Mouse (Mus musculus): ENCODE data around the gene Mme. TPM values are rescaled to one million over a fixed set of nuclear protein-coding genes. Genes with fewer than 3 reads are reported as not detected.

The Mme gene
- polyA plus RNA-seq (2015; fragmentation: Nextera tagmentation; extraction: Ambion mirVana): 42.9 and 53.0 TPM in 2 replicates

GRCm38 (mm10) chr3:63241099-63241587, at the start of gene Mme:
Mme (plus strand) TSS chr3:63241537.
- H3K4me2 ChIP-seq (replicated peaks; ENCODE audit: low read depth): no peak within 1 kb of the TSS
- TF ChIP-seq CTCF (IDR thresholded peaks at IDR 0.05; ENCODE audit: low read depth): no peak
- H3K9ac ChIP-seq (ENCODE audit: low read depth, low read length): no peak within 1 kb of the TSS
- H3K4me1 ChIP-seq (replicated peaks; ENCODE audit: control insufficient read depth, insufficient read depth, low read length): no peaks in the 10 kb centered on the region
- H3K4me3 ChIP-seq (ENCODE audit: low read depth, low read length): no peak within 1 kb of the TSS
- no peak within 1 kb of the TSS for H3K27ac ChIP-seq (ENCODE audit: low read depth, low read length)
- H3K9me3 ChIP-seq (ENCODE audit: control insufficient read depth): no peaks in the 10 kb centered on the region
- H3K27me3 ChIP-seq (replicated peaks; ENCODE audit: control insufficient read depth, insufficient read depth, low read length): no peaks in the 10 kb centered on the region
- 78% methylated on average over 7 of the region's 7 CpGs for WGBS
- ATAC-seq: no peak
- no peaks in the 10 kb centered on the region for H3K36me3 ChIP-seq (ENCODE audit: control insufficient read depth, insufficient read depth)

DNA sequence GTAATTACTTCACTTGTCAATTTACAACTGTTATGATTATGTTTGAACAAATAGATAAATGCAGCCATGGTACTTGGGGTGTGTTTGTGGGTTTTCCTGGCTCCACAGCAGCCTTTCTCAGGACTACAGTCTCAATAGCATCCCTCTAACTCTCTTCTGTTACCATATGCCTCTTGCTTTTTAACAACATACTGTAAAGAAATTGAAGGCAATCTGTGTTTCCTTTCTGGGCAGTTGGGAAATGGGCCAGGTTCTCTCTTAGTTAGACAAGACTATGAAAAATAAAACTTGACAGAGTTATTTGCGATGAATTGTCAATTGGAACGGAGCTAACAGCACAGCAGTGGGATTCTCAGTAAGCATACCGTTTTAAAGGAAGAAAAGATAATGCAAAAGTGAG, 44.8 kb upstream of the Mme start:
- TF ChIP-seq CTCF (IDR thresholded peaks at IDR 0.05; ENCODE audit: low read depth): no peak
- Histone ChIP-seq H3K27me3 (replicated peaks; ENCODE audit: control insufficient read depth, insufficient read depth, low read length) (no peaks in the 10 kb centered on the region), H3K27ac (ENCODE audit: low read depth, low read length) (no peak overlapping the region), H3K4me1 (replicated peaks; ENCODE audit: control insufficient read depth, insufficient read depth, low read length) (no peaks in the 10 kb centered on the region), H3K9me3 (ENCODE audit: control insufficient read depth) (no peaks in the 10 kb centered on the region), H3K4me2 (replicated peaks; ENCODE audit: low read depth) (no peak overlapping the region), H3K4me3 (ENCODE audit: low read depth, low read length) (no peak overlapping the region), H3K36me3 (ENCODE audit: control insufficient read depth, insufficient read depth) (no peaks in the 10 kb centered on the region), H3K9ac (ENCODE audit: low read depth, low read length) (no peak overlapping the region)
- ATAC-seq: no peak
- WGBS: 79% methylated on average over 3 of the region's 3 CpGs

- H3K4me3 ChIP-seq (ENCODE audit: low read depth, low read length): no peak overlapping the region
- H3K4me1 ChIP-seq (replicated peaks; ENCODE audit: control insufficient read depth, insufficient read depth, low read length): no peaks in the 10 kb centered on the region
- H3K9me3 ChIP-seq (ENCODE audit: control insufficient read depth): no peaks in the 10 kb centered on the region
- H3K27me3 ChIP-seq (replicated peaks; ENCODE audit: control insufficient read depth, insufficient read depth, low read length): no peaks in the 10 kb centered on the region
- no peak overlapping the region for H3K9ac ChIP-seq (ENCODE audit: low read depth, low read length)
- H3K36me3 ChIP-seq (ENCODE audit: control insufficient read depth, insufficient read depth): no peaks in the 10 kb centered on the region
- no peak for ATAC-seq
- H3K27ac ChIP-seq (ENCODE audit: low read depth, low read length): no peak overlapping the region
- no peak for TF ChIP-seq CTCF (IDR thresholded peaks at IDR 0.05; ENCODE audit: low read depth)
- 97% methylated on average over 2 of the region's 2 CpGs for WGBS
- H3K4me2 ChIP-seq (replicated peaks; ENCODE audit: low read depth): no peak overlapping the region
Observed at GRCm38 (mm10) chr3:63198026-63198425, 43.3 kb upstream of the Mme start.

- Histone ChIP-seq H3K27ac (ENCODE audit: low read depth, low read length) (no peak overlapping the region), H3K9ac (ENCODE audit: low read depth, low read length) (no peak overlapping the region), H3K36me3 (ENCODE audit: control insufficient read depth, insufficient read depth) (no peaks in the 10 kb centered on the region), H3K9me3 (ENCODE audit: control insufficient read depth) (no peaks in the 10 kb centered on the region), H3K4me3 (ENCODE audit: low read depth, low read length) (no peak overlapping the region), H3K27me3 (replicated peaks; ENCODE audit: control insufficient read depth, insufficient read depth, low read length) (no peaks in the 10 kb centered on the region), H3K4me1 (replicated peaks; ENCODE audit: control insufficient read depth, insufficient read depth, low read length) (no peaks in the 10 kb centered on the region), H3K4me2 (replicated peaks; ENCODE audit: low read depth) (no peak overlapping the region)
- no peak for ATAC-seq
- 70% methylated on average over 4 of the region's 4 CpGs for WGBS
- no peak for TF ChIP-seq CTCF (IDR thresholded peaks at IDR 0.05; ENCODE audit: low read depth)
Observed at GRCm38 (mm10) chr3:63221867-63222591, 19.3 kb upstream of the Mme start.

DNA sequence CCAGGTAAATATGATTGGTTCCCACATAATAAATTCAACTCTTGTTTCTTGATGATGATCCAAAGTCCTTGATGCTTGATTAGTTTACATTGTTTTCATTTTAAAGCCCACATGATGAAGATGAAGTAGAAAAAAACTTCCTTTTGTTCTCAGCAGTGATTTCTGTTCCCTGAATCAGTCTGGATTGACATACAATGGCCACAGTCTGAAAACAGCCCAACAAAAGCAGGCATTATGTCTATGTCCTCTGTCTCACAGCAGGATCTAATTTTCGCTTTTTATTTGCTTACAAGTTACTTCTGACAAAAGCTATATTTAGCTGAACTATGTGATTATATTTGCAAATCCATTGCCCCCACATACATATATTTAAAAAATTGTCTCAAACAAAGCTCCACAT, 17.7 kb upstream of the Mme start:
- no peaks in the 10 kb centered on the region for H3K36me3 ChIP-seq (ENCODE audit: control insufficient read depth, insufficient read depth)
- no peak for TF ChIP-seq CTCF (IDR thresholded peaks at IDR 0.05; ENCODE audit: low read depth)
- H3K27ac ChIP-seq (ENCODE audit: low read depth, low read length): no peak overlapping the region
- H3K9ac ChIP-seq (ENCODE audit: low read depth, low read length): no peak overlapping the region
- WGBS: 72% methylated on average over 1 of the region's 1 CpGs
- ATAC-seq: no peak
- H3K4me1 ChIP-seq (replicated peaks; ENCODE audit: control insufficient read depth, insufficient read depth, low read length): no peaks in the 10 kb centered on the region
- no peak overlapping the region for H3K4me2 ChIP-seq (replicated peaks; ENCODE audit: low read depth)
- H3K9me3 ChIP-seq (ENCODE audit: control insufficient read depth): no peaks in the 10 kb centered on the region
- no peaks in the 10 kb centered on the region for H3K27me3 ChIP-seq (replicated peaks; ENCODE audit: control insufficient read depth, insufficient read depth, low read length)
- H3K4me3 ChIP-seq (ENCODE audit: low read depth, low read length): no peak overlapping the region

DNA sequence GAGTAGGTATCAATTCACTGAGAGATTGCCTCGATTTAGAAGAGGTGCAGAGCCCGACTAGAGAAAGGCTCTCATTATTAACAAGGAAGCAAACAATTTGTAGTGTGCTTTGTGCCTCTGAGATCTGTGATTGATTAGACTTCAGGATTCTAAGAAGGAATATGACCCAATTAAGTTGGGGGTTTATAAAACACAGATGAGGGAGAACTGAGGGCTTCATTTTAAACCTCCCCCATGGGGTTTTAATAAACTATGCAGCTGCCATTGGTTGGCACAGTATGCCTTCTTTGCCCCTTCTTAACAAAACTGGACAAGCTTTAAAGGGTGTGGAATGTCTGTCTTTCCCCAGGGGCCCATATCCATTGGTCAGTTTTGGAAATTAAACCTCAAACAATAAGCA, 5.4 kb upstream of the Mme start:
- no peaks in the 10 kb centered on the region for H3K36me3 ChIP-seq (ENCODE audit: control insufficient read depth, insufficient read depth)
- H3K27me3 ChIP-seq (replicated peaks; ENCODE audit: control insufficient read depth, insufficient read depth, low read length): no peaks in the 10 kb centered on the region
- H3K9ac ChIP-seq (ENCODE audit: low read depth, low read length): no peak overlapping the region
- TF ChIP-seq CTCF (IDR thresholded peaks at IDR 0.05; ENCODE audit: low read depth): no peak
- H3K4me2 ChIP-seq (replicated peaks; ENCODE audit: low read depth): no peak overlapping the region
- H3K9me3 ChIP-seq (ENCODE audit: control insufficient read depth): no peaks in the 10 kb centered on the region
- no peak overlapping the region for H3K27ac ChIP-seq (ENCODE audit: low read depth, low read length)
- H3K4me3 ChIP-seq (ENCODE audit: low read depth, low read length): no peak overlapping the region
- no peaks in the 10 kb centered on the region for H3K4me1 ChIP-seq (replicated peaks; ENCODE audit: control insufficient read depth, insufficient read depth, low read length)
- WGBS: 60% methylated on average over 2 of the region's 2 CpGs
- ATAC-seq: no peak

All from intestine, postnatal 0 days (tissue).